Comparison of ENCODE assay signal across 10 mouse cellular contexts in genomic region chr10:84401189-84401588, GRCm38 (mm10). TPM values are rescaled to one million over a fixed set of nuclear protein-coding genes. Genes with fewer than 3 reads are reported as not detected.
DNase-seq lines count a peak whose midpoint lies in the region; ATAC-seq and TF ChIP-seq lines count a peak whose summit lies in the region.
"Had no signal": no experiment of that assay in that cellular context is flagged by ENCODE, and none has a peak within 500 bp of the region (broad histone marks: within the 10 kb centered on the region; RNA-seq: fewer than 3 reads in every experiment).

No protein-coding gene starts in this region.

- no peak overlapping the region for H3K9ac ChIP-seq in lung, embryonic 14.5 days
- H3K9ac ChIP-seq in hindbrain, embryonic 14.5 days, result no peak overlapping the region
- H3K9ac ChIP-seq in neural tube, embryonic 13.5 days, result no peak overlapping the region
- H3K9ac ChIP-seq in kidney, embryonic 15.5 days, result no peak overlapping the region
- H3K9ac ChIP-seq: liver, embryonic 15.5 days had no signal

- H3K27ac ChIP-seq in lung, embryonic 14.5 days (ENCODE audit: low read depth), result peak overlapping the region; percentile 50; the same call in 1 of the 2 replicates
- H3K27ac ChIP-seq in embryonic fibroblast, embryonic 13.5 days (ENCODE audit: insufficient read depth, low read length), result peak overlapping the region; percentile 76
- H3K27ac ChIP-seq in hindbrain, embryonic 14.5 days, result no peak overlapping the region
- peak overlapping the region; percentile 20 for H3K27ac ChIP-seq in neural tube, embryonic 13.5 days (replicated peaks)
- no peak overlapping the region for H3K27ac ChIP-seq in kidney, embryonic 15.5 days
- H3K27ac ChIP-seq: liver, embryonic 15.5 days had no signal

- ATAC-seq in lung, embryonic 14.5 days (ENCODE audit: insufficient read depth), result peak; percentile 33; the same call in 1 of the 2 replicates
- peak; percentile 31; the same call in 1 of the 2 replicates for ATAC-seq in hindbrain, embryonic 14.5 days (ENCODE audit: low FRiP score)
- no peak for ATAC-seq in neural tube, embryonic 13.5 days (ENCODE audit: low read depth)
- ATAC-seq in kidney, embryonic 15.5 days (replicated peaks; ENCODE audit: low FRiP score), result no peak
- no peak for ATAC-seq in erythroid progenitor cell, adult 5-6 weeks (replicated peaks; ENCODE audit: low FRiP score, poor library complexity, severe bottlenecking)

- H3K36me3 ChIP-seq in lung, embryonic 14.5 days (ENCODE audit: insufficient read depth), result no peaks in the 10 kb centered on the region
- H3K36me3 ChIP-seq in hindbrain, embryonic 14.5 days (replicated peaks; ENCODE audit: control insufficient read depth, insufficient read depth), result no peaks in the 10 kb centered on the region; the same call in 1 of the 2 replicates
- no peaks in the 10 kb centered on the region for H3K36me3 ChIP-seq in neural tube, embryonic 13.5 days
- peaks cover 3% of the 10 kb centered on the region for H3K36me3 ChIP-seq in kidney, embryonic 15.5 days
- H3K36me3 ChIP-seq: liver, embryonic 15.5 days had no signal

- H3K4me3 ChIP-seq in lung, embryonic 14.5 days (ENCODE audit: low read depth, low read length), result no peak overlapping the region
- H3K4me3 ChIP-seq in embryonic fibroblast, embryonic 13.5 days (ENCODE audit: insufficient read depth, low read length), result no peak overlapping the region
- H3K4me3 ChIP-seq in hindbrain, embryonic 14.5 days (replicated peaks; ENCODE audit: low read length), result no peak overlapping the region
- H3K4me3 ChIP-seq in neural tube, embryonic 13.5 days, result no peak overlapping the region
- H3K4me3 ChIP-seq in kidney, embryonic 15.5 days (replicated peaks), result no peak overlapping the region
- H3K4me3 ChIP-seq: liver, embryonic 15.5 days had no signal

- no peaks in the 10 kb centered on the region for H3K9me3 ChIP-seq in lung, embryonic 14.5 days (ENCODE audit: low read depth, low read length)
- H3K9me3 ChIP-seq in hindbrain, embryonic 14.5 days (ENCODE audit: control insufficient read depth, low read length), result no peaks in the 10 kb centered on the region
- no peaks in the 10 kb centered on the region for H3K9me3 ChIP-seq in neural tube, embryonic 13.5 days
- no peaks in the 10 kb centered on the region for H3K9me3 ChIP-seq in kidney, embryonic 15.5 days (replicated peaks)
- H3K9me3 ChIP-seq: liver, embryonic 15.5 days had no signal

- TF ChIP-seq POLR2A in embryonic fibroblast, embryonic 13.5 days (IDR thresholded peaks at IDR 0.05; ENCODE audit: low read depth, low read length), result no peak

- no peaks in the 10 kb centered on the region for H3K27me3 ChIP-seq in lung, embryonic 14.5 days (ENCODE audit: insufficient read depth, low read length)
- H3K27me3 ChIP-seq in hindbrain, embryonic 14.5 days (ENCODE audit: control insufficient read depth, insufficient read depth, low read length), result no peaks in the 10 kb centered on the region
- H3K27me3 ChIP-seq in neural tube, embryonic 13.5 days, result no peaks in the 10 kb centered on the region
- H3K27me3 ChIP-seq in kidney, embryonic 15.5 days, result no peaks in the 10 kb centered on the region
- H3K27me3 ChIP-seq: liver, embryonic 15.5 days had no signal

- peaks cover 16% of the 10 kb centered on the region for H3K4me1 ChIP-seq in lung, embryonic 14.5 days (ENCODE audit: insufficient read depth)
- H3K4me1 ChIP-seq in embryonic fibroblast, embryonic 13.5 days (ENCODE audit: control insufficient read depth, insufficient read depth, low read length), result peaks cover 30% of the 10 kb centered on the region
- H3K4me1 ChIP-seq in hindbrain, embryonic 14.5 days (replicated peaks; ENCODE audit: control insufficient read depth, insufficient read depth, low read length), result peaks cover 28% of the 10 kb centered on the region
- H3K4me1 ChIP-seq in neural tube, embryonic 13.5 days (replicated peaks), result peaks cover 53% of the 10 kb centered on the region
- H3K4me1 ChIP-seq in kidney, embryonic 15.5 days, result peaks cover 52% of the 10 kb centered on the region
- H3K4me1 ChIP-seq: liver, embryonic 15.5 days had no signal

- WGBS in lung, embryonic 14.5 days, result 52% methylated on average over 4 of the region's 4 CpGs
- 26% methylated on average over 4 of the region's 4 CpGs for WGBS in hindbrain, embryonic 14.5 days
- 16% methylated on average over 4 of the region's 4 CpGs for WGBS in neural tube, embryonic 13.5 days
- WGBS in kidney, embryonic 15.5 days, result 75% methylated on average over 4 of the region's 4 CpGs

- intact Hi-C loops in heart, postnatal 36 days (cut with DNase I), result no loop called here

- no peak for DNase-seq in lung, embryonic 14.5 days
- no peak for DNase-seq in lung, postnatal 36 days
- no peak for DNase-seq in hindbrain, embryonic 14.5 days (ENCODE audit: low spot score)
- no peak for DNase-seq in heart, postnatal 36 days
- DNase-seq: kidney, adult 11 months had no signal

- no peak for TF ChIP-seq CTCF in lung, embryonic 14.5 days (IDR thresholded peaks at IDR 0.05; ENCODE audit: low read depth)
- TF ChIP-seq CTCF in embryonic fibroblast, embryonic 13.5 days (IDR thresholded peaks at IDR 0.05; ENCODE audit: borderline replicate concordance, insufficient read depth, low read length), result no peak

- H3K4me2 ChIP-seq in lung, embryonic 14.5 days, result no peak overlapping the region
- no peak overlapping the region for H3K4me2 ChIP-seq in hindbrain, embryonic 14.5 days (replicated peaks)
- no peak overlapping the region for H3K4me2 ChIP-seq in neural tube, embryonic 13.5 days
- H3K4me2 ChIP-seq in kidney, embryonic 15.5 days, result no peak overlapping the region
- H3K4me2 ChIP-seq: liver, embryonic 15.5 days had no signal

RNA-seq across cellular contexts. Expression of gene Nuak1, which starts 39.2 kb away (rescaled TPM):
- polyA plus RNA-seq in lung, embryonic 14.5 days (2014; fragmentation: Nextera tagmentation; extraction: Ambion mirVana), result 1.5 and 1.8 TPM in 2 replicates
- 74.3 and 84.1 TPM in 2 replicates for polyA plus RNA-seq in embryonic fibroblast, embryonic 13.5 days (2011; ENCODE audit: insufficient read length, low read depth, missing spikeins)
- polyA plus RNA-seq in hindbrain, embryonic 14.5 days (2014; fragmentation: Nextera tagmentation; extraction: Ambion mirVana), result 4.9 TPM in 2 replicates
- polyA plus RNA-seq in neural tube, embryonic 13.5 days (2015; fragmentation: Nextera tagmentation; extraction: Ambion mirVana), result 5.4 and 5.7 TPM in 2 replicates
- total RNA-seq in heart, postnatal 36 days (2021), result 10 to 100 TPM; 24.6 to 36.3 TPM
- polyA plus RNA-seq in kidney, embryonic 15.5 days (2015; fragmentation: Nextera tagmentation; extraction: Ambion mirVana), result 3.0 and 3.2 TPM in 2 replicates
- 2.1 and 4.0 TPM in 2 replicates for total RNA-seq in erythroid progenitor cell, adult 5-6 weeks (2015; ENCODE audit: low replicate concordance)
- total RNA-seq in erythroid progenitor cell, adult 5-6 weeks (2017; ENCODE audit: low replicate concordance), result 0.64 and 1.4 TPM in 2 replicates

Comparison
In these comparisons a context has a peak if more than half of its experiments do, and no peak if none do; other contexts are left out.
1. ATAC-seq: peak in lung, embryonic 14.5 days (single experiment) and hindbrain, embryonic 14.5 days (single experiment); none in neural tube, embryonic 13.5 days (single experiment), kidney, embryonic 15.5 days (single experiment) and erythroid progenitor cell, adult 5-6 weeks (single experiment).
2. H3K27ac ChIP-seq: peak in lung, embryonic 14.5 days (single experiment), embryonic fibroblast, embryonic 13.5 days (single experiment) and neural tube, embryonic 13.5 days (single experiment); none in hindbrain, embryonic 14.5 days (single experiment) and kidney, embryonic 15.5 days (single experiment).
3. RNA of gene Nuak1, which starts 39.2 kb away (polyA plus RNA-seq): 74.3 to 84.1 TPM in embryonic fibroblast, embryonic 13.5 days; 5.4 to 5.7 TPM in neural tube, embryonic 13.5 days, 4.9 TPM in hindbrain, embryonic 14.5 days, 3.0 to 3.2 TPM in kidney, embryonic 15.5 days and 1.5 to 1.8 TPM in lung, embryonic 14.5 days; every median in the first group is over 10 times any median in the second.